Mouse (Mus musculus) liver, embryonic 12.5 days (tissue): ENCODE measurements around the gene Leng9. TPM values are rescaled to one million over a fixed set of nuclear protein-coding genes. Genes with fewer than 3 reads are reported as not detected.
"Not testable (repeated sequence)": the region's sequence is repeated elsewhere in the genome, so short reads cannot be mapped to it uniquely, and the experiment has no call there.

Experiments
- ATAC-seq: fragments of 200-750 bp; cut with Nextera tagmentation; 2 replicates; pipeline ENCODE4 v1.8.0; 2017; ENCODE audit warnings: moderate number of reproducible peaks, mild to moderate bottlenecking, moderate library complexity
- H3K27ac ChIP-seq: fragments of 300-500 bp; sonication (generic); 2 replicates; pipeline ENCODE4 v1.5.1; 2016; ENCODE audit warnings: mild to moderate bottlenecking
- H3K27me3 ChIP-seq: fragments of 300-500 bp; sonication (generic); replicated peaks from 2 replicates; pipeline ENCODE4 v1.6.1; 2016; ENCODE audit warnings: mild to moderate bottlenecking, moderate library complexity
- H3K36me3 ChIP-seq: fragments of 300-500 bp; sonication (generic); 2 replicates; pipeline ENCODE4 v1.6.1; 2016; ENCODE audit warnings: mild to moderate bottlenecking, moderate library complexity
- H3K4me1 ChIP-seq: fragments of 300-500 bp; sonication (generic); 2 replicates; pipeline ENCODE4 v1.6.1; 2016
- H3K4me2 ChIP-seq: fragments of 300-500 bp; sonication (generic); 2 replicates; pipeline ENCODE4 v1.6.1; 2016; ENCODE audit warnings: mild to moderate bottlenecking, moderate library complexity
- H3K4me3 ChIP-seq: fragments of 300-500 bp; sonication (generic); 2 replicates; pipeline ENCODE4 v1.5.1; 2016; ENCODE audit warnings: mild to moderate bottlenecking, moderate library complexity
- H3K9ac ChIP-seq: fragments of 300-500 bp; sonication (generic); 2 replicates; pipeline ENCODE4 v1.6.1; 2016; ENCODE audit warnings: mild to moderate bottlenecking, moderate library complexity
- H3K9me3 ChIP-seq: fragments of 300-500 bp; sonication (generic); replicated peaks from 2 replicates; pipeline ENCODE4 v1.6.1; 2016; ENCODE audit warnings: mild to moderate bottlenecking, moderate library complexity
- WGBS: fragments of 180-500 bp; shearing (Covaris S2); methylation state at CpG from one replicate; pipeline ENCODE4 v1.1.7; 2016; ENCODE audit not compliant: insufficient replicate concordance; 5-methylcytosine and 5-hydroxymethylcytosine counted together
- polyA plus RNA-seq: library from polyadenylated mRNA; unstranded; fragments of >200 nt; fragmentation: Nextera tagmentation; extraction: Ambion mirVana; gene quantifications from 2 replicates; pipeline ENCODE4 v1.2.1, GENCODE M21; 2016

Leng9 gene
- 1.2 and 1.5 TPM in 2 replicates for polyA plus RNA-seq

DNA sequence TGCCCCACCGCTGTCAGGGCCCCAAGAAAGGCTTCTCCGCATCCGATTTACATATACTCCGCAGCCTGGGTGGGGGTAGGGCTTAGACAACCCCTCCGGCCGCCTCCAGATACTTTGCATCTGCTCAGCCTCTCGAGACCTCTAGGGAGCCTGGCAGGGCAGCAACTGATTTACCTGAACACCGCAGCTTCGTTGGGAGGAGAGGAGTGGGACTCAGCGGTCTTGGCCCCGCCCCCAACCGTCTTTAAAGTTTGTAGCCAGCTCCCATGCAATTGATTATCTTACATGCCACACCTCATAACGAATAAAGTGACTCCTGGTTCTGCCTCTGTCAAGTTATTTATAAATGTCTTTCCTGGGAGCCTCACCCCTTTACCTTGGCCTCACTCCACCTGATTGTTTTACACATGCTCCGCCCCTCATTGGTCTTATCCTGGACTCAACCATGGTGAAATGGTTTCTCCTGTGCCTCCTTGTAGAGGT, at the start of gene Leng9:
Gene Leng9, minus strand, starts transcription at position 316 of the 483 bp plus-strand sequence.
- Histone ChIP-seq H3K9ac (peak within 1 kb of the TSS; percentile 84), H3K9me3 (no peaks in the 10 kb centered on the region), H3K4me1 (peaks cover 57% of the 10 kb centered on the region), H3K27me3 (peaks cover 20% of the 10 kb centered on the region), H3K4me2 (peak within 1 kb of the TSS; percentile 93), H3K36me3 (peaks cover 33% of the 10 kb centered on the region), H3K27ac (peak within 1 kb of the TSS; percentile 94), H3K4me3 (peak within 1 kb of the TSS; percentile 86)
- peak; percentile 45 for ATAC-seq
- WGBS, result 2% methylated on average over 14 of the region's 14 CpGs

DNA sequence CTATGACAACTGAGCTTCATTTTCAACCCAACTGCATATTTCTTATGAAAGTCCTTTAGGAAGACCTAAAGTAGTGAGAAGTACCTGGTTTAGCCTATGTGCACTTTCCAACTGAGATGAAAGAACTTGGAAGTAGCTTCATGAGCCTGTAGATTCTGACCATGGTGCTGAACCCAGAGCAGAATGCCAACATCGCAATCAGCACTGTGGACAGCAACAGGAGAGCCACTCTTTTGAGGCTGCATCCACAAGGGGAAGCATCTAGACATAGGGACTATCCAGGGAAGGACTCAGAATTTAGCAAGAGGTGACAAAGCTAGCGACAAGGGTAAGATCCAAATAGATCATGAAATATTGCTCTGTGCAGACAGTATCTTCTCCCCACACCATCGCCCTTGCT, 28.3 kb upstream of the Leng9 start:
- Histone ChIP-seq H3K4me2 (no peak overlapping the region), H3K36me3 (no peaks in the 10 kb centered on the region), H3K9me3 (no peaks in the 10 kb centered on the region), H3K4me1 (no peaks in the 10 kb centered on the region), H3K27ac (no peak overlapping the region), H3K9ac (no peak overlapping the region), H3K4me3 (no peak overlapping the region), H3K27me3 (no peaks in the 10 kb centered on the region)
- 32% methylated on average over 3 of the region's 3 CpGs for WGBS
- ATAC-seq, result no peak

DNA sequence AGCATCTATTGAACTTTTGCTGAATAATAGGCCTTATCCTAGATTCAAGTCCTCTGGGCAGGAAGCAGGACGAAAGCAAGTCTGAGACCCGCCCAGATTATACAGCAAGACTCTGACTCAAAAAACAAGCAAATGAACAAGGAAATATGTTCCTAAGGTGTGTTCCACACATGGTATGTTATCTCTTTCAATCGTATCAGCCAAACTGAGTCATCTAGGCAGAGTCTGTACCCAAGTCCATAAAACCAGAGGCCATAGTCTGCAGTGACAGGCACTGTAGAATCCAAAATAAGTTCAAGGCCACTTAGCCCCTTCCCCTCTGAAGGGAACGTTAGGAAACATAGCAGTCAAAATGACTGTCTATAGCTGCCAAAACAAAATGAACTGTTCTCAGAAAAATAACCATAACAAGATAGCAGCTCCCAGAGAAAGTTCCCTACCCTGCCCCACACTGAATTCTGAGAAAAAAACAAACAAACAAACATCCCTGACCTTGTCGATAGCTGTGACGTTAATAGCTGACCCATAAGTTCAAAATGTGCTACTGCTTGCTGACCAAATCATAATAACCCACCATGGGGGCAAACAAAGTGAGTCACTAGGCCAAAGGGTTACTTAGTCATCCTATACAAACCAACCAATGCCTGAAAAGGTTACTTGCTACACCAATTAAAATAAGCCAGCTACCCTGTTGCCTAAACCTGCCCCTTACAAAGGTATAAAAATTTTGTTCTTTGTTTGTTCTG, 20.2 kb upstream of the Leng9 start:
- Histone ChIP-seq H3K9ac (no peak overlapping the region), H3K4me2 (no peak overlapping the region), H3K27me3 (no peaks in the 10 kb centered on the region), H3K4me3 (no peak overlapping the region), H3K4me1 (0 out of 2 replicates have a peak, but pooled peaks cover 2% of the 10 kb centered on the region), H3K27ac (no peak overlapping the region), H3K9me3 (no peaks in the 10 kb centered on the region), H3K36me3 (no peaks in the 10 kb centered on the region)
- no peak for ATAC-seq
- WGBS, result 55% methylated on average over 6 of the region's 6 CpGs

DNA sequence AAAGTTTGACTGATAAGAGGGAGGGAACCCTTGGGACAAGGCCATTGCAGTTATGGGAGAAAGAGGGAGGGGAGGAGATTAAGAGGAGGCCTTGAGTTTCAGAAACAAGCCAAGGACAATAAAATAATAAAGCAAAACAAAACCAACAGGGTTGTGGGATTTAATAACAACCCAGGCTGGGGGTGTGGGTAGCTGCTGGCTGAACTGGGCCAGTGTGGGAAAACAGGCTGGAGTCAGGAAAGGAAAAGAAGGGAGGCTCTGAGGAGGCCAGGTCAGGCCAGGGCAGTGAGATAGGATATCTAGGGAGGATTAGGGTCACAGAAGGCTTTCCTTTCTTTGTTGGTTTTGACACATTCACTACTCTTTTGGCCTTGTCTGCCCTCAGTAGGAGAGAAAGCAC, 16.9 kb upstream of the Leng9 start:
- Histone ChIP-seq H3K9ac (no peak overlapping the region), H3K27ac (no peak overlapping the region), H3K36me3 (no peaks in the 10 kb centered on the region), H3K4me1 (peaks cover 27% of the 10 kb centered on the region), H3K4me3 (no peak overlapping the region), H3K27me3 (no peaks in the 10 kb centered on the region), H3K4me2 (no peak overlapping the region), H3K9me3 (no peaks in the 10 kb centered on the region)
- ATAC-seq, result no peak

DNA sequence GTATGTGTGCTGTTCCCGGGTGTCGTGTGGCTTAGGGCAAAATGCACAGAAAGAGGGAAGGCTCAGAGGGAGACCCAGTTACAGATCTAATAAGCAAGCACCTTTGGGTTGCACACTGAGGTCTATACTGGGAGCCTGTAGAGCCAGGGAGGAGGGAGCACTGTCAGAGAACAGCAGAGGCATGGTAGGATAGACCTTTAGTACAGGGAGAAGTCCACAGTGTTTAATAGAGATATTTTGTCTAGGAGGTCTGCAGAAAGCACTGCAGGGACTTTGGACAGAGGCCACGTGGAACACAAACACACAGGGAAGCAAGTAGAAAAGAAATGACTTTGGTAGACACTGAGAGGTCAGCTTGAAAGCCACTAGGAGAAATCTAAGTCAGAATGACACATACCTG, 15.1 kb upstream of the Leng9 start:
- 20% methylated on average over 3 of the region's 3 CpGs for WGBS
- no peaks in the 10 kb centered on the region for H3K9me3 ChIP-seq
- H3K27ac ChIP-seq, result 0 out of 2 replicates have a peak overlapping the region, but pooled peaks have one; percentile 22
- no peak overlapping the region for H3K9ac ChIP-seq
- ATAC-seq, result no peak
- H3K4me1 ChIP-seq, result peaks cover 27% of the 10 kb centered on the region
- no peak overlapping the region for H3K4me3 ChIP-seq
- no peaks in the 10 kb centered on the region for H3K27me3 ChIP-seq
- H3K36me3 ChIP-seq, result no peaks in the 10 kb centered on the region
- peak overlapping the region; percentile 69 for H3K4me2 ChIP-seq

DNA sequence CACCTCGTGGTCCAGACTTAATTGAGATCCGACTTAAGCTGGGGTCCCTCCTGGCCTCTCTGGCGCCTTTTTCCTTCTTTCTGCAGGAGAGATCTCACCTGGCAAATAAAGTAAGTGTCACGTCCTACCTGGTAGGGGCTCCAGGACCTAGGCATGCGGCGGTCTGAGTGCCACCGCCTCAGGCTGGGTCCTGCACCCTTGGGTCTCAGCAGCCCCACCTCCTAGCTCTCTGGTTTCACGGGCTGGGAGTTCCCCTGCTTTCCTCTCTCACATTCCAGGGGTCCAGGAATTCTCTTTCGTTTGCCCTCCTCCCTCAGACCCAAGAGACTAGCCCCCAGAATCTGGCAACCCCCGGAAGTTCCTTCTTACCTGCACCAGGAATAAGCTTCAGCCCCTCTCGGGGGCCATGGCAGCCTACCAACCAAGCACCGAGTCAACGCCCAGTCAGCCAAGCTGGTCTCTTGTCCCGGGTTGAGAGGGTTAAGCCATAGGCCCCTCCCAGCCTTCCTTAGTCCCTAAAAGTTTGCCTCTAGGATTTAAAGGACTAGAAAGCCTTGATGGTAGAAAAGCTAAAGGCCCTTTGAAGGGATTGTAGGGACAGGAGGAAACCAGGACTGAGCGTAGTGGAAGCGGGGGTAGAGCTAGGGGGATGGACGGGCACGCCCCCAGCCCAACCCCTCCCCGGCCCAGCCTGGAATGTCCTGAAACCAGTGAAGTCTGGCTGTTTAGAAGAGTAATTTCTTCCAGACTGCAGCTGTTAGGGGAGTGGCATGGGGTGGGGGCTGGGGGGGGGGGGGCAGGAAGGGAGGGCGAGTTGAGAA, 14.1 kb upstream of the Leng9 start, which contains the start of gene Cdc42ep5:
Gene Cdc42ep5, minus strand, starts transcription at position 771 of the 821 bp plus-strand sequence.
- no peaks in the 10 kb centered on the region for H3K9me3 ChIP-seq
- H3K36me3 ChIP-seq, result no peaks in the 10 kb centered on the region
- H3K27ac ChIP-seq, result peak within 1 kb of the TSS; percentile 58
- peak within 1 kb of the TSS; percentile 69 for H3K4me2 ChIP-seq
- peak; percentile 66 for ATAC-seq
- no peaks in the 10 kb centered on the region for H3K27me3 ChIP-seq
- H3K4me1 ChIP-seq, result peaks cover 27% of the 10 kb centered on the region
- 2% methylated on average over 20 of the region's 20 CpGs for WGBS
- peak within 1 kb of the TSS; percentile 55 for H3K4me3 ChIP-seq
- peak within 1 kb of the TSS; percentile 48 for H3K9ac ChIP-seq

DNA sequence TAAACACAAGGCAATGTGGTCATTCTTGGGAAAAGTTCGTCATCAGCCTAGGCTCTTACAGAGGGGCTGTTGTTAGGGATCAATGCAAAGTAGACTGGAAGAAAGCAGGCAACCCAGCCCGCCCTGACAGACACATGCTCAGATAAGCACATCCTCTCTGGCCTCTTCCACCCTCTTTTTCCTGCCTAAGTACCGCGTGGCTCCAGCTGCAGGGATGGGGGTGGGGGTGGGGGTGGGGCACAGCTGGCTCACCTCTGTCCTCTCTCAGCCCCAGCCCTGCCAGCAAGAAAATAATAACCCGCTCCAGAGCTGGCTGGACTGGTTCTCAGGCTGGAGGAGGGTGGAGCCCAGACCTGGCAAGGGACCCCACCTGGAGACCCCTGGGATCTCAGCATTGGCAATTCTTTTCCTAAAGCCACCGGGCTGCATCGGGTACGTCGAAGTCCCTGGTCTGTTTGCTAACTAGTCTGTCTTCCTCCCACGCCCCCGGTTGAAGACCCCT, 13.4 kb upstream of the Leng9 start:
- Histone ChIP-seq H3K4me3 (peak overlapping the region; percentile 55), H3K9me3 (no peaks in the 10 kb centered on the region), H3K27me3 (no peaks in the 10 kb centered on the region), H3K4me1 (peaks cover 27% of the 10 kb centered on the region), H3K36me3 (no peaks in the 10 kb centered on the region), H3K4me2 (peak overlapping the region; percentile 69), H3K9ac (peak overlapping the region; percentile 48), H3K27ac (peak overlapping the region; percentile 58; the same call in 1 of the 2 replicates)
- peak; percentile 58 for ATAC-seq
- WGBS, result 2% methylated on average over 11 of the region's 11 CpGs

DNA sequence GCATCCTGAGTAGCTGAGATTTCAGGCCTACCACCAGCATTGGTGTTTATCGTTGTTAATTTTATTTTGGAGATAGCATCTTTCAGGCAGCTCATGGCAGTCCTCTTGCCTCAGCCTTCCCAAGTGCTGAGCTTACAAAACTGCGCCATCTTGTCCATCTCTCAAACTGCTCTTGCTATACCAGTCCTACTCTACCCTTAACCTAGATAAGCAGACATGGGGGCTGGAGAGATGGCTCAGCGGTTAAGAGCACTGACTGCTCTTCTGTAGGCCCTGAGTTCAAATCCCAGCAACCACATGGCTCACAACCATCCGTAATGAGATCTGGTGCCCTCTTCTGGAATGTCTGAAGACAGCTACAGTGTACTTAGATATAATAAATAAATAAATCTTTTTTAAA, 11.4 kb upstream of the Leng9 start:
- H3K36me3 ChIP-seq, H3K4me3 ChIP-seq, H3K27me3 ChIP-seq, H3K9me3 ChIP-seq, H3K4me2 ChIP-seq, H3K9ac ChIP-seq, ATAC-seq, H3K27ac ChIP-seq: not testable (repeated sequence)
- WGBS, result 75% methylated on average over 4 of the region's 4 CpGs
- peaks cover 27% of the 10 kb centered on the region for H3K4me1 ChIP-seq

DNA sequence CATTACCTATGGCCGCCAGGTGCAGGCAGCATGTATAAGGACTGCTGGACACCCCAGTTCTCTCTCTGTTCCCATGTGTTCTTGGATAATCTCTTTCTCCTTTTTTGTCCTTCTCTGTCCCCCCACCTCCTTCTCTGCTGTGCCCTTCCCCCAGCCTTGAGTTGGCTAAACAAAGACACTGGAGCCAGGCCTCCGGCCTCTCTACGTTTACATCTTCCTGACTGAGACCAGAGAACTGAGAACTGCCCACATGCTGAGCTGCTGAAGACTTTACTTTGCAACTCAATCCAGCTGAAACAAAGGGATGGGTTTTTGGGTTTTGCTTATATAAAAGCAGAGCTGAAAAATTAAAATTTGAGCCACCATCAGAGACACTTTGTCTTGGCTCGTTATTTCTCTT, 4.8 kb upstream of the Leng9 start:
- Histone ChIP-seq H3K27ac (no peak overlapping the region), H3K4me3 (no peak overlapping the region), H3K36me3 (no peaks in the 10 kb centered on the region), H3K4me2 (no peak overlapping the region), H3K9ac (no peak overlapping the region), H3K27me3 (peaks cover 20% of the 10 kb centered on the region), H3K9me3 (no peaks in the 10 kb centered on the region), H3K4me1 (peaks cover 25% of the 10 kb centered on the region)
- ATAC-seq, result no peak
- WGBS, result 68% methylated on average over 4 of the region's 4 CpGs

DNA sequence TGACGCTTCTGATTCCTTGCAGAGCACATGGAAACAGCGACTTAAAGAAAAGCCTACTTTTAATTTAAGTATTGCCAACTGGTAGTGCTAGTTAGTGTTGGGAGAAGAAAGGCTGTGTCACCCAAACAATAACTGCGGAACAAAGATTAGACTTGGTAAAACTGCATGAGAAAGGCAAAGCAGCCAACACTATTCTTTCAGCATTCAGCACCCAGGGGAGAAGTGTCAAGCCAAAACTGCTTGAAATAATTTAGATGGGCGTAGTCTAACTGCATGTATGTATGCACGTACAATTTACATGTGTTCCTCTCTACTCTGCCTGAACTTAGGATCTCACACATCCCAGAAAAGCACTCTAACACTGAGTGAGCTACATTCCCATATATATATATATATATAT, 4.2 kb upstream of the Leng9 start:
- no peaks in the 10 kb centered on the region for H3K9me3 ChIP-seq
- H3K36me3 ChIP-seq, result no peaks in the 10 kb centered on the region
- no peak overlapping the region for H3K27ac ChIP-seq
- H3K9ac ChIP-seq, result no peak overlapping the region
- H3K4me3 ChIP-seq, result no peak overlapping the region
- ATAC-seq, result no peak
- H3K27me3 ChIP-seq, result peaks cover 20% of the 10 kb centered on the region
- H3K4me1 ChIP-seq, result peaks cover 26% of the 10 kb centered on the region
- H3K4me2 ChIP-seq, result no peak overlapping the region
- 65% methylated on average over 5 of the region's 5 CpGs for WGBS

DNA sequence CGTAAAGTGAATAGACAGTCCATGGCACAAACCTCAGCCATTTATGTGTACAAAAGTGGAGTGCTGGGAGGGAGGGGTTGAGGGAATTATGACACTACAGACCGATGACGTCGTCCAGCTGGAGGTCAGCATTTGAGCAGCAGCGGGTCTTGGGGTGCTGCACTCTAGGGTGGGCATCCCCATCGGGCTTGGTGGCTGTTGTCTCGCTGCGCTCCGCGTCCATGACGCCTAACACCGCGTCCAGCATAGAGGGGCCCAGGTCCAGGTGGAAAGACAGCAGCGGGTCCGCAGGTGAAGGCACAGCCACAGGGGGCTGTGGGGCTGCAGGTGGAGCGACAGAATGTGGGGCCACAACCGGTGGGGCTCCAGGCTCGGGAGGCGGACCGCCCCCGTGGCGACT, 1.1 kb upstream of the Leng9 start:
- Histone ChIP-seq H3K4me3 (peak overlapping the region; percentile 86), H3K27ac (no peak overlapping the region), H3K9ac (no peak overlapping the region), H3K36me3 (peaks cover 22% of the 10 kb centered on the region), H3K9me3 (no peaks in the 10 kb centered on the region), H3K27me3 (peaks cover 20% of the 10 kb centered on the region), H3K4me1 (peaks cover 53% of the 10 kb centered on the region), H3K4me2 (peak overlapping the region; percentile 93)
- ATAC-seq, result no peak
- 40% methylated on average over 22 of the region's 22 CpGs for WGBS

DNA sequence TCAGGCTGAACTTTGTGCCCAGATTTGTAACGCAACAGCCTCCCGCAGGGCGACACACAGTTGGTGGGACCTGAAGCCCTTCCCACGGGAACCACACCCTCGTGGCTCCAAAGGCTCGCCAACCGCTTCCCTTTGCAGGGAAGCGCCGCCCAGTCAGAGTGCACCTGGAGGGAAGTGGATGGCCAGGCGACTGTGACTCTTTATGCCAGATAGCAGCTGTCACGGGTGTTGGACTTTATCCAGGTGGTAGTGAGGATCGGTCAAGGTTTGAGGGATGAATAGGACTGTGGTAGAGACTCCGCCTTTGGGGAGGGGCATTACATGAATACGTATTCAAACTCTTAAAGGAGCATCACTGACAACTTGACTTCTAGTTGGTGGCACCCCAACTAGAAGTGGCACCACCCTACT, 642 bp upstream of the Leng9 start:
- Histone ChIP-seq H3K27ac (peak overlapping the region; percentile 94), H3K9ac (peak overlapping the region; percentile 84; the same call in 1 of the 2 replicates), H3K4me2 (peak overlapping the region; percentile 93), H3K27me3 (peaks cover 20% of the 10 kb centered on the region), H3K4me3 (peak overlapping the region; percentile 86), H3K4me1 (peaks cover 57% of the 10 kb centered on the region), H3K9me3 (no peaks in the 10 kb centered on the region), H3K36me3 (peaks cover 26% of the 10 kb centered on the region)
- peak; percentile 5; the same call in 1 of the 2 replicates for ATAC-seq
- 10% methylated on average over 14 of the region's 14 CpGs for WGBS
